26 mouse cellular contexts compared by ENCODE assay signal in the genomic region with DNA sequence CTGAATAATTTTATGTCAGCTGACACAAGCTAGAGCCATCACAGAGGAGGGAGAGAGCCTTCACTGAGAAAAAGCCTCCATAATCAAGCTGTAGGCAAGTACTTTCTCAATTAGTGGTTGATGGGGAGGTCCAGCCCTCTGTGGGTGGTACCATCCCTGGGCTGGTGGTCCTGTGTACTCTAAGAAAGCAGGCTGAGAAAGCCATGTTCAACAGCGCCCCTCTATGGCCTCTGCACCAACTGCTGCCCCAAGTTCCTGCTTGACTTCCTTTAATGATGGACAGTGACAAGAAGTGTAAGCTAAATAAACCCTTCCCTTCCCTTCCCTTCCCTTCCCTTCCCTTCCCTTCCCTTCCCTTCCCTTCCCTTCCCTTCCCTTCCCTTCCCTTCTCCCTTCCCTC.
DNase-seq lines count a peak whose midpoint lies in the region; ATAC-seq and TF ChIP-seq lines count a peak whose summit lies in the region.
"Had no signal": no experiment of that assay in that cellular context is flagged by ENCODE, and none has a peak within 500 bp of the region (broad histone marks: within the 10 kb centered on the region; RNA-seq: fewer than 3 reads in every experiment).

No protein-coding gene starts in this region.

- H3K9ac ChIP-seq in intestine, postnatal 0 days (ENCODE audit: low read depth, low read length) = no peak overlapping the region
- no peak overlapping the region for H3K9ac ChIP-seq in intestine, embryonic 16.5 days (ENCODE audit: low read depth, low read length)
- H3K9ac ChIP-seq in ES-Bruce4 (ENCODE audit: low read depth, poor library complexity, severe bottlenecking) = no peak overlapping the region
- H3K9ac ChIP-seq: embryonic facial prominence, embryonic 13.5 days; forebrain, embryonic 12.5 days; forebrain, postnatal 0 days; heart, embryonic 12.5 days; hindbrain, embryonic 13.5 days; kidney, embryonic 15.5 days; limb, embryonic 13.5 days; liver, embryonic 12.5 days had no signal

- H3K4me2 ChIP-seq in intestine, postnatal 0 days (replicated peaks; ENCODE audit: low read depth) = no peak overlapping the region
- no peak overlapping the region for H3K4me2 ChIP-seq in intestine, embryonic 16.5 days (ENCODE audit: low read depth, low read length)
- H3K4me2 ChIP-seq: embryonic facial prominence, embryonic 13.5 days; forebrain, embryonic 12.5 days; heart, embryonic 12.5 days; hindbrain, embryonic 13.5 days; kidney, embryonic 15.5 days; limb, embryonic 13.5 days; liver, embryonic 12.5 days had no signal

- TF ChIP-seq CTCF in intestine, postnatal 0 days (IDR thresholded peaks at IDR 0.05; ENCODE audit: low read depth) = peak; percentile 26; the same call in 1 of the 2 replicates
- peak; percentile 64 for TF ChIP-seq CTCF in ES-Bruce4 (IDR thresholded peaks at IDR 0.05; ENCODE audit: low read depth, low read length)

- no peaks in the 10 kb centered on the region for H3K4me1 ChIP-seq in intestine, postnatal 0 days (replicated peaks; ENCODE audit: control insufficient read depth, insufficient read depth, low read length)
- H3K4me1 ChIP-seq in intestine, embryonic 16.5 days (ENCODE audit: control insufficient read depth, insufficient read depth, low read length) = 0 out of 2 replicates have a peak, but pooled peaks cover 3% of the 10 kb centered on the region
- peaks cover 2% of the 10 kb centered on the region for H3K4me1 ChIP-seq in ES-Bruce4 (ENCODE audit: control insufficient read depth, insufficient read depth, low read length)
- H3K4me1 ChIP-seq: embryonic facial prominence, embryonic 13.5 days; heart, embryonic 12.5 days; limb, embryonic 13.5 days; liver, embryonic 12.5 days had no signal

- peak; percentile 65 for DNase-seq in A20 (ENCODE audit: low read depth, low spot score)
- DNase-seq in splenic B cell, adult 2 months (ENCODE audit: low read depth, low spot score) = peak; percentile 38
- no peak for DNase-seq in left cerebral cortex, adult 18-20 months (ENCODE audit: low spot score in 2 of 2)
- DNase-seq: cerebellum, adult 11 months; cerebellum, adult 9-10 months; cerebellum, postnatal 36 days; forebrain, postnatal 0 days; gastrocnemius, postnatal 14 days; heart, adult 18-20 months; heart, postnatal 4 days; lung, adult 2 months; lung, postnatal 10 days; midbrain, embryonic 14.5 days had no signal

- H3K27ac ChIP-seq in intestine, postnatal 0 days (ENCODE audit: low read depth, low read length) = no peak overlapping the region
- no peak overlapping the region for H3K27ac ChIP-seq in intestine, embryonic 16.5 days (ENCODE audit: low read length)
- no peak overlapping the region for H3K27ac ChIP-seq in ES-Bruce4 (ENCODE audit: insufficient read depth, low read length)
- H3K27ac ChIP-seq: embryonic facial prominence, embryonic 13.5 days; forebrain, embryonic 12.5 days; hindbrain, embryonic 13.5 days; layer of hippocampus, adult 2 months; limb, embryonic 13.5 days; liver, embryonic 12.5 days; macrophage; stomach, postnatal 0 days had no signal

- no peaks in the 10 kb centered on the region for H3K27me3 ChIP-seq in intestine, postnatal 0 days (replicated peaks; ENCODE audit: control insufficient read depth, insufficient read depth, low read length)
- H3K27me3 ChIP-seq in intestine, embryonic 16.5 days (replicated peaks; ENCODE audit: control insufficient read depth, insufficient read depth, low read length) = no peaks in the 10 kb centered on the region
- no peaks in the 10 kb centered on the region for H3K27me3 ChIP-seq in ES-Bruce4 (ENCODE audit: control insufficient read depth, insufficient read depth, low read length, poor library complexity, severe bottlenecking)
- no peaks in the 10 kb centered on the region for H3K27me3 ChIP-seq in splenic B cell, adult 2 months (ENCODE audit: control insufficient read depth, insufficient read depth, low read length, poor library complexity, severe bottlenecking)
- H3K27me3 ChIP-seq: embryonic facial prominence, embryonic 13.5 days; forebrain, embryonic 12.5 days; hindbrain, embryonic 13.5 days; kidney, embryonic 15.5 days; limb, embryonic 13.5 days; liver, embryonic 12.5 days had no signal

- H3K4me3 ChIP-seq in intestine, postnatal 0 days (ENCODE audit: low read depth, low read length) = no peak overlapping the region
- H3K4me3 ChIP-seq in intestine, embryonic 16.5 days (ENCODE audit: low read length) = no peak overlapping the region
- H3K4me3 ChIP-seq in ES-Bruce4 (ENCODE audit: low read depth, low read length) = no peak overlapping the region
- H3K4me3 ChIP-seq: embryonic facial prominence, embryonic 13.5 days; forebrain, embryonic 12.5 days; heart, embryonic 12.5 days; hindbrain, embryonic 13.5 days; kidney, embryonic 15.5 days; layer of hippocampus, adult 2 months; limb, embryonic 13.5 days; liver, embryonic 12.5 days had no signal

- no peaks in the 10 kb centered on the region for H3K36me3 ChIP-seq in intestine, postnatal 0 days (ENCODE audit: control insufficient read depth, insufficient read depth)
- no peaks in the 10 kb centered on the region for H3K36me3 ChIP-seq in intestine, embryonic 16.5 days (ENCODE audit: control insufficient read depth, insufficient read depth, low read length)
- no peaks in the 10 kb centered on the region for H3K36me3 ChIP-seq in ES-Bruce4 (ENCODE audit: control insufficient read depth, insufficient read depth, low read length, poor library complexity, severe bottlenecking)
- no peaks in the 10 kb centered on the region for H3K36me3 ChIP-seq in splenic B cell, adult 2 months (ENCODE audit: control insufficient read depth, insufficient read depth, low read length, poor library complexity, severe bottlenecking)
- H3K36me3 ChIP-seq: embryonic facial prominence, embryonic 13.5 days; forebrain, embryonic 12.5 days; heart, embryonic 12.5 days; hindbrain, embryonic 13.5 days; kidney, embryonic 15.5 days; limb, embryonic 13.5 days; liver, embryonic 12.5 days had no signal

- WGBS in intestine, postnatal 0 days = 61% methylated on average over 1 of the region's 1 CpGs
- 55% methylated on average over 1 of the region's 1 CpGs for WGBS in intestine, embryonic 16.5 days

- no peak for TF ChIP-seq POLR2A in ES-Bruce4 (IDR thresholded peaks at IDR 0.05; ENCODE audit: insufficient read depth, low read length)

- ATAC-seq in intestine, postnatal 0 days = no peak
- no peak for ATAC-seq in intestine, embryonic 16.5 days
- ATAC-seq: forebrain, postnatal 0 days; liver, embryonic 12.5 days had no signal

- TF ChIP-seq EP300 in ES-Bruce4 (IDR thresholded peaks at IDR 0.05; ENCODE audit: insufficient read depth, low read depth, low read length) = no peak

- H3K9me3 ChIP-seq in intestine, postnatal 0 days (ENCODE audit: control insufficient read depth) = no peaks in the 10 kb centered on the region
- H3K9me3 ChIP-seq in intestine, embryonic 16.5 days (ENCODE audit: control insufficient read depth, low read length) = no peaks in the 10 kb centered on the region
- H3K9me3 ChIP-seq in ES-Bruce4 (replicated peaks; ENCODE audit: control insufficient read depth, insufficient read depth, low read length, poor library complexity, severe bottlenecking) = no peaks in the 10 kb centered on the region
- H3K9me3 ChIP-seq: embryonic facial prominence, embryonic 13.5 days; forebrain, embryonic 12.5 days; heart, embryonic 12.5 days; hindbrain, embryonic 13.5 days; kidney, embryonic 15.5 days; limb, embryonic 13.5 days; liver, embryonic 12.5 days had no signal

Comparison
In these comparisons a context has a peak if more than half of its experiments do, and no peak if none do; other contexts are left out.
1. DNase-seq: peak in A20 (single experiment) and splenic B cell, adult 2 months (single experiment); none in left cerebral cortex, adult 18-20 months (0 of 2).